Mouse (Mus musculus) heart, postnatal 4 days (tissue): ENCODE measurements around the gene Nsun5. TPM values are rescaled to one million over a fixed set of nuclear protein-coding genes. Genes with fewer than 3 reads are reported as not detected.
"Not testable (repeated sequence)": the region's sequence is repeated elsewhere in the genome, so short reads cannot be mapped to it uniquely, and the experiment has no call there.

Source experiments
- DNase-seq: peaks from one replicate; pipeline ENCODE4 v3.0.0; 2021
- total RNA-seq, 2 experiments: library from RNA; stranded (reverse); gene quantifications; 2 replicates each; pipeline ENCODE4 v1.2.3; 2021

Nsun5 gene
- total RNA-seq: 10 to 100 TPM; 14.5 to 15.1 TPM

DNA sequence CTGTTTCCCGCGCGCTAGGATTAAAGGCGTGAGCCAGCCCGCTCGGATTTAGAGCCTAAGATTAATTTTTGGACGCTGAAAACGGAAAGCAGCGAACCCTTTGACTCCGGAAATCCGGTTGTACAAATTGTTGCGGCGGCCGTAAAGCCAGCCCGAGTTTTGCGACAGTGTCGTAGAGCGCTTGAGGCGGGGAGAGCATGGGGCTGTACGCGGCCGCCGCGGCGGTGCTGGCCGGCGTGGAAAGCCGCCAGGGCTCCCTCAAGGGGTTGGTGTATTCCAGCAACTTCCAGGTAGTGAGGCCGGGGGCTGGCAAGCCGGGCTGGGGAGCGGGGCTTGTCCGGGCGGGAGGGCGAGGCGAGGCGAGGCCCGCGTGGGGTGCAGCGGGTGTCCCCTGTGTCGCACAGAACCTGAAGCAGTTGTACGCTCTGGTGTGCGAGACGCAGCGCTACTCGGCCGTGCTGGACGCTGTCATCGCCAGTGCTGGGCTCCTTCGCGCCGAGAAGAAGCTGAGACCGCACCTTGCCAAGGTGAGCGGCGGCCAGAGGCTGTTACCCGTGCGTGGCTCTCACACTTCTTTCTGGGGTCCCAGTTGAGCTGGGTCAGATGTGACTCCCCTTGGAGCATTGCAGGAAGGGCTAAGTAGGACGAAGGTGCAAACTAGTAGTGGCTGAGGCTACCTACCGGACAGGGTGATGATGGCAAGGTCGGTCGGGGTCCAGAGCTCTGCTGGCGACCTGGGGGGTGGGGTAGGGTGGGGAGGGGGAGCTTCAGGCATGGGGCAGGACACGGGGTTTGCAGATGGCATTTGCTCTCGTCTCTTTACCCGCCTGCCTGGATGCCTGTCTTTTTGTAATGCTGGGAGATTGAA is at the start of gene Nsun5:
Gene Nsun5, plus strand, starts transcription at position 167 of the 868 bp plus-strand sequence.
- DNase-seq: peak; percentile 98

DNA sequence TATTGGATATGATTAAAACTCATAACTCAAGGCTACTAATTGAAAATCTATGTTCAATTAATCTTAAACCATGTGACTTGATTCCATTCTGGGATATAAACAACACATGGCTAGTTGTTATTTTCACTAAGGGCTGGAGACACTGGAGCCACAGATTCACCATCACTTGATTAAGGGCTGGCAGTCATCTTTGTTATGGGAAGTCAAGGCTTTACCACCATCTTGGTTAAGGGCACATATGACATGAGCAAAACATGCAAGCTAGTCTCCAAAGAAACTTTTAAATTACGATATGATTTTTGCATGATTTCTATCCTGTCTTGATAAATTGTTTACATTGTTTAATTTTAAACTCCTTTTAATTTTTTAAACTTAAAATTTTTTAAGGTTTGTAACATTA is 47.6 kb upstream of the Nsun5 start:
- no peak for DNase-seq

DNA sequence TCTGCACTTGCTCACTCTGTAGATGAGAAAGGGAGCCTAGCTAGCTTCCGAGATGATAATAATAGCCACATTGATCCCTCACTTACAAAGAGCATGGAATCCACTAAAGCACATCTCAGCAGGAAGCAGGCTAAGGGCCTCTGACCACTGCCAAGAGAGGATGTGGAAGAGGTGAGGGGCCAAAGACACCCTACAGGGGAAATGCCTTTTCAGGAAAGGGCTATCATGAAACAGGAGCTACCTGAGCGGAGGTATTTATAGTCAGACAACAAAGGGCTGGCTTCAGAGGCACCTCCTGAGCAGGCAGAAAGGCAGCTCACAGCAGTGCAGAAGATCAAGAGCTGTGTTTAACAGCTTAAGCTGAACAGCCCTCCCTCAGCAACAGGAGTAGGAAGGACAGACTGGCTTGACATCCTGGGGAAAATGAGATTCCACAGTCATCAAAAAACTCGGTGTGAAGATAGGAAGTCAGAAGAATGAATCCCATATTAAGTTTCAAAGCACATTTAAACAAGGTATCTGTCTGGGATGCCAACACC is 43.6 kb upstream of the Nsun5 start:
- no peak for DNase-seq

DNA sequence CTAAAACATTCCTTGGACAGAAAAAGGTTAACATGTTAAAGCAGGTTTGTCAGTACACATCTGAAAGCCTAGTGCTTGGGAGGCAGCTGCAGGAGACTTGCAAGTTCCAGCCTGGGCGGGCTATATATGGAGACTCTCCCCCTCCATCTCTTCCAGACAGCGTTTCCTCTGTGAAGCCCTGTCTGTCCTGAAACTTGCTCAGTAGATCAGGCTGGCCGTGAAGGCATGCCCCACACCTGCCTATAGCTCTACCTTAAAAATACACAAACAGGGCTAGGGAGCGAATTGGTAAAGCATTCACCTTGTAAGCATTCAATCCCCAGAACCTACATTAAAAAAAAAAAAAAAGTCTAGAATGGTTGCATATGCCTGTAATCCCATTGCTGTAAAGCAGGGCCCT is 40.3 kb upstream of the Nsun5 start:
- no peak for DNase-seq

DNA sequence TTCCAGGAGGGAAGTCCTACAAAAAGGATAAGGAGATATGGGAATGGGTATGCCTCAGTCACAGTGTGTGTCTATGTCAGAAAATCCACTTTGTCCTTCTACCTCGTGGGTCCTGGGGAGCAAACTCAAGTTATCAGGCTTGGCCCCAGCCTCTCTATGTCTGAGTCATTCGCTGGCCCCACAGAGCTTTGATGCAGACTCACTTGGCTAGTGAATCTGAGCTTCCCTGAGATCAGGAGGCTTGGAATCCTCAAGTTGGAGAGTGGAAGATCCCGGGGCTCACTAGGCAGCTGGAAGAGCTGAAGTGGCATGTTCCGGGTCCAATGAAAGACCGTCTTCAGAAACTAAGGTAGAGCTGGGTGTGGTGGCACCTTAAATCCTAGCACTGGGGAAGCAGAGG is 39.6 kb upstream of the Nsun5 start:
- no peak for DNase-seq

DNA sequence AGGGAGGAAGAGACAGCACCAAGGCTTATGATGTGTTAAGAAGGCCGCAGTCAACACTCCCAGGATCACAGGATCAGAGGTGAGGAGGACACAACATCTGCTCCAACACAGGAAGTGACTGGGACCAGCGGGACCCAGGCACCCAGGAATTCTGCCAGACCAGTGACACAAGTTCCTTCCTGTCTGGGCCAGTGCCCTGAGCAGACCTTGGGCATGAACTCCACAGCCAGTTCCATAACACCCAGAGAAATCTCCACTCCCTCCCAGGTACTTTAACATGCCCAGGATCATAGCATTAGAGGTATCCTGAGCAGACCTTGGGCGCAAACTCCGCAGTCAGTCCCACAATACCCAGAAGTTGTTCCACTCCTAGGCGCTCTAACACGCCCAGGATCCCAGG is 38.6 kb upstream of the Nsun5 start:
- no peak for DNase-seq

DNA sequence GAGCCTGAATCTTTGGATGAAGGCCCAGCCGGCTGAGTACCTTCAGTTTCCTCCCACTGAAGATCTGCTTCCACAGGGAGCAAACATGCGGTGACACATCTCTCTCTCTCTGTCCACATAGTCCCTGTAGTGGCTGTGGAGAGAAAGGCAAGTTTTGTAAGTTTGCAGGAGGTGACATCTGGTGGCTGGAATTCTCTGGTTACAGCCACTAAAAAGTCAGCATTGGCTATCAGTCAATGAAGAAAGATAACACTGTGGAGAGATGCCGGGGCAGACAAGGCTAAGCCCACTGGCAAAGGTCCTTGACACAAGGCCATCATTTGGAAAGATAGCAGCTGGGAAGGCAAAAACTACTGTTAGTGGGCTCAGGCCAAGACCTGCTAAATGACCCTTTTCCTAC is 32.2 kb upstream of the Nsun5 start:
- DNase-seq: no peak

DNA sequence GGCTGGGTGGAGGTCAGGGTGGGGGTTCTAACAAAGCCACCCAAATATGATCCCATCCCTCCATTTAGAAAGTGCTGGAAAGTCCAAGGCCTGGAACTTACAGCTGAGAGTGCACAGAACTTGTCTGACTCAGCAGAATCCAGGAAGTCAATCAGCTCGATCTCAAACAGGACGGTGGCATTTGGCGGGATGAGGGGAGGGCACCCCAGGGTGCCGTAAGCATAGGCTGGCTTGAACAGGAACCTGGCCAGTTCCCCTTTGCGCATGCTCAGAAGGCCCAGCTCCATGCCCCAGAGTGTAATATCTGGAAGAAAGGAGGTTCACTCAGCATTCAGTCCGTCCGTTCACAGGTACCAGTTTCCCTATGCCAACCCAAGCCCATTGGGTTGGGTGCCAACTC is 23.8 kb upstream of the Nsun5 start:
- no peak for DNase-seq

DNA sequence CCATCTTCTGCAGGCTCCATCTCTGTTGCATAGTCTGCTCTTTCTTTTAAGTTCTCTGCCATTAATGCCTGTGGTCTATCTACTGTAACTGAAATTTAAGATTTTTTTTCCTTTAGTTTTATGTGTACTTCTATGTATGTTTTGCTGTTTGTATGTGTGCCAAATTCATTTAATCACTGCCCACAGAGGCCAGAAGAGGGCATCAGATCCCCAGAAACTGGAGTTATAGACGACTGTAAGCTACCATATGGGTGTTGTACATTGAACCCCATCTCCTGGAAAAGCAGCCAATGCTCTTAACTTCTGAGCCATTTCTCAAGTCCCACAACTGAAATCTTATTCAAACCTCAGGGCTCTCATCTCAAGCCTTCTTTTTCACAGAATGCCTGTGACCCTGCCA is 23.3 kb upstream of the Nsun5 start:
- DNase-seq: no peak

DNA sequence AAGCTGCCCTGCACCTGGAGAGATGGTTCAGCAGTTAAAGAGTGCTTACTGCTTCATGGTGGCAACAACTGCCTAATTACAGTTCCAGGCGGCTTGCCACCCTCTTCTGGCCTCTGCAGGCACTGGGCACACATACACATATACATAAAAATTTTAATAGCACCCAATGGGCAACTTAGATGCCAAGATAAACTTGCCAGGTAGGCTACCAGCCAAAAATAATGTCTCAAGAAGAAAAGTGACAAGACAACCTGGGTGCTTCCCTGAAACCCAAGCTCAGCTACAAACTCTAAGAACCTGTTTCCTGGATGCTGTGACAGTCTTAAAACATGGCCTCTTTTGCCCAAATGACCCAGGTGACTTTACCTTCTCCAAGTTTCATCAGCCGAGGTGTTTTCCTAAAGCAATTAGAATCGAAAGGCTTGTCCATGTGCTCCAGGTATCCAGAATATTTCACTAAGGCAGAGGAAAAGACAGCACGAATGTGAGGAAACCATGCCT is 22.2 kb upstream of the Nsun5 start:
- DNase-seq: no peak

DNA sequence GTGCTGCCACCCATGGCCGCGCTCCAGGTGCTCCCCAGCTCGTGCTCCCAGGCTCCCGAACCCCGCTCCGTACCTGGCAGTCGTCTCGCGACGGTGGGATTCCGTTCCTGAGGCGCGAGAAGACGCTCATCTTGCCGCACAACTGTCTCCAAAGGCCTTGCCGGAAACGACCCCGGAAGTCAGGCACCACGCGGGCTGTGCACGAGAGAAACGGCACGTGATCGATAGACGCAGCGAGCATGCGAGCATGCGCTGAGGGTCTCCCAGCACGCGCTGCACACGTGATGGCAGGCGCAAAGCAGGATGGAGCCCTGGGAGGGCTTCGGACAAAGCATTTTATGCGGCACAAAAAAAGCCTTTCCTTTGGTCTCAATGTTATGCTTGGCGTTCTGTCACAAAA is 19.9 kb upstream of the Nsun5 start, which contains the start of gene Fkbp6:
Gene Fkbp6, minus strand, starts transcription at position 183 of the 400 bp plus-strand sequence.
- no peak for DNase-seq

DNA sequence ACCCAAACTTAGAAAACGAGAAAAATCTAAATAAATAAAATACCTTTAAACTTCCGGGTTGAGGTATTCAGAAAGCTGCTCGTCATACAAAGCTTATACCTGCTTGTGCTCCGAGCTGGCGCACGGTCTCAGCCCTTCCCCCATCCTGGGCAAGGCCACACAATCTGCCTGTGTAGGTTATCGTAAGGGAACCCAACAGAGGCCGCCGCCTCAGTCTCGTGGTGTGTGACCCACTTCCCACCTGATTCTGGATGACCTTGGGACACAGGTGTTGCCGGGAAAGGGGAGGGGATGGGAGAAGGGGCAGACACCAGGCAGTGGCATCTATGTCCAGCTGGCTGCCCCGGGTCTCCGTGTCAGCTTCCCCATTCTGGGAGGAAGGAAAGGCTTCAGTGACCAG is 18.1 kb upstream of the Nsun5 start:
- no peak for DNase-seq

DNA sequence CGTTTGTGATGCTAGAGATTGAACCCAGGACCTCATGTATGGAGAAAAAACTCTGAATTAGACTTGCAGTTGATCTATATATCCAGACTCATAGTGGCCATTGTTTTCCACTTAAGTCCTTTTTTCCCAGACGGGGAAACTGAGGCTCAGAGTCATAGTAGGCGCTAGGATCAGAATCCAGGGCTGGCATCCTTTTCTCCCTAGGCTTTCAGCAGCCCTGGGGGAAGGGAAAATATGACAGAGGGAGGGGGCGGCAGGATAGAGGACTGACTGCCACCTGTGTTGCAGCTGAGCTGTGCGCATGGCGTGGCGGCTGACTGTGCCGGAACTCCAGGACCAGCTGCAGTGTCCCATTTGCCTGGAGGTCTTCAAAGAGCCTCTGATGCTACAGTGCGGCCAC is 16.8 kb upstream of the Nsun5 start, which contains the start of gene Trim50:
Gene Trim50, plus strand, starts transcription at position 301 of the 400 bp plus-strand sequence.
- no peak for DNase-seq

DNA sequence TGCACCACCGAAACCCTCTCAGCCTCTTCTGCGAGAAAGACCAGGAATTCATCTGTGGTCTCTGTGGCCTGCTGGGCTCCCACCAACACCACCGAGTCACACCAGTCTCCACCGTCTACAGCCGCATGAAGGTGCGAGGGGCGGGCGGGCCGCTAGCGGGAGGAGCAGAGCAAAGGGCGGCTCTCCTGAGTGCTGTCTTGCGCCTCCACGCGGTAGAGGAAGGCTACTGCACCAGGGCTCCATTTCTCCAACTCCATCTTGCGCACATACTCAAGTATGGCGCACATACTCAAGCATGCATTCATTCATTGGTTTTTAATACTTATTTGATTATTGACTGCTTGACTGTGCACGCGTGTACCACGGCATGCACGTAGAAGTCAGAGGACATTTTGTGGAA is 16.2 kb upstream of the Nsun5 start:
- DNase-seq: no peak

DNA sequence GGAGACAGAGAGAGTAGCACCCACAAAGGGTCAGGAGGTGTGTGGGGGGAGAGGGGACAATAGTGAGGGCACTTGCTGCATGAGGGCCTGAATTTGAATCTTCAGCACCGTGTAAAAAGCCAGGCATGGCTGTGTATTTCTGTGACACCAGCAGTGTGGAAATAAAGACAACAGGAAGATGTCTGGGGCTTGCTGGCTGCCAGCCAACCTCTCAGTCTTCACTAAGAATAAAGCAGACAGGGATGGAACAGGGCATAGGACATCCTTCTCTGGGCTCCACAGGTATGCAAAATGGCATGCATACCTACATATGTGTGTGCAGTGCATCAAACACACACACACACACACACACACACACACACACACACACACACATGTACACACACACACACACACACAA is 13.7 kb upstream of the Nsun5 start:
- no peak for DNase-seq

DNA sequence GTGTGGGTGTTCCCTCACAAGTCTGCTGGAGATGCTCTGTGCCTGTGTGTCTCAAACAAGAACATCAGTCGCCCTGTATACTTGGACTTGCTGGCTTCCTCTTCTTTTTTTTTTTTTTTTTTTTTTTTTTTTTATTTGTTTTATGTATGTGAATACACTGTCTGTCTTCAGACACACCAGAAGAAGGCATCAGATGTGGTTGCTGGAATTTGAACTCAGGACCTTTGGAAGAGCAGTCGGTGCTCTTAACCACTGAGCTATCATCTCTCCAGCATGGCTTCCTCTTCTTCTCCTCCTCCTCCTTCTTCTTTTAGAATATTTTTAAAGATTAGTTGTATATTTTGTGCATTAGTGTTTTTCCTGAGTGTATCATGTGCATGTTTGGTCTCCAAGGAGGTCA is 12.2 kb upstream of the Nsun5 start:
- DNase-seq: peak; percentile 54

DNA sequence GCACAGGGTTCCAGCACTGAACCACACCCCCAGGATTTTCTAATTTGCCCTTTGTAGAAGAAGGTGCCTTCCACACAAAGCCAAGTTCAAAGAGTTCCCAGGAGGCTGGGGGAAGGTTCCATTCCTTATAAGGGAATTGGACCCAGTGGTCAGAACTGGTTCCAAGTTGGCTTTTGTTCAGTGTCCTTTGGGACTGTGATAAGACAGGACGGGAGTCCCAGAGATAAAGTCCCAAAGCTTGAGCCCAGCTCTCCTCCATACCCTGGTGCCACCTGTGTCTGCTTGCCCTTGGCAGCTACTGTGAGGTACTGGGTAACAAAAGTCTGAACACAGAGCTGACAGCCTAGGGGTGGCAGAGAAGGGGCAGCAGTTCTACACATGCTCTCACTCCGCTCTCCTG is 10.0 kb upstream of the Nsun5 start:
- DNase-seq: peak; percentile 51

DNA sequence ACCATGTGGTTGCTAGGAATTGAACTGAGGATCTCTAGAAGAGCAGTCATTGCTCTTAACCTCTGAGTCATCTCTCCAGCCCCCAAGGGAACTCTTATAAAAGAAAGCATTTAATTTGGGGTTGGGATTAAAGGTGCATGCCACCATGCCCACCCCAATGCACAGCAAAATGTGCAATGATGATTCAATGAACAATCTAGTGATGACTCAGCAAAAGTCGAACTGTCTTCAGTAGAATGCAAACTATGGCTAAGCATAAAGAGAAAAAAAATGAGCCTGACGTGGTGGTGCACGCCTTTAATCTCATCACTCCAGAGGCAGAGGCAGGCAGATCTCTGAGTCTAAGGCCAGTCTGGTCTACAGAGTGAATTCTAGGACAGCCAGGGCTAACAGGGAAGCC is 7.2 kb upstream of the Nsun5 start:
- DNase-seq: no peak

DNA sequence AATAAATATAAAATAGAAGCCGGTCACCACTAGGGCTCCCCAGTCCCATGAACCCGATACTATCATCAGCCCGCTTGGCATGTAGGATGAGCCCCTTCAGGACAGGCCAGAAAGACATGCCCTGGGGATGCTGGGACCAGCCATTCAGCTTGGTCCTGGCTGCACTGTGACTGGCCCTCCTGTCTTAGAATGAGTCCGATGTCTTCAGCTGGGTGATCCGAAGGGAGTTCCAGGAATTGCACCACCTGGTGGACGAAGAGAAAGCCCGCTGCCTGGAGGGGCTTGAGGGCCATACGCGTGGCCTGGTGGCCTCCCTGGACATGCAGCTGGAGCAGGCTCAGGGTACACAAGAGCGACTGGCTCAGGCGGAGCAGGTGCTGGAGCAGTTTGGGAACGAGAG is 6.2 kb upstream of the Nsun5 start:
- DNase-seq: peak; percentile 63

DNA sequence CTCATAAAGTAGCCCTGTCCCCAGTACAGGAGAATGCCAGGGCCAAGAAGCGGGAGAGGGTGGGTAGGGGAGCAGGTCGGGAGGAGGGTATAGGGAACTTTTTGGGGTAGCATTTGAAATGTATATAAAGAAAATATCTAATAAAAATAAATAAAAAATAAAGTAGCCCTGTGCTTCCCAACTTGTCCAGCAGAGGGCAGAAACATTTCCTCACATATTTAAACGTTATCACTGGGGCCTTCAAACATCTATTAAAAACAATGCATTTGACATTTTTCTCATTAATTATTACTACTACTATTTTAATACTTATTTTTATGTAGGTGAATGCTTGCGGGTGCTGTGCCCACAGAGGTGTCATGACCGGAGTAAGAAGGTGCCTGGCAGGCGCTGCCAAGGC is 1.9 kb upstream of the Nsun5 start:
- no peak for DNase-seq

DNA sequence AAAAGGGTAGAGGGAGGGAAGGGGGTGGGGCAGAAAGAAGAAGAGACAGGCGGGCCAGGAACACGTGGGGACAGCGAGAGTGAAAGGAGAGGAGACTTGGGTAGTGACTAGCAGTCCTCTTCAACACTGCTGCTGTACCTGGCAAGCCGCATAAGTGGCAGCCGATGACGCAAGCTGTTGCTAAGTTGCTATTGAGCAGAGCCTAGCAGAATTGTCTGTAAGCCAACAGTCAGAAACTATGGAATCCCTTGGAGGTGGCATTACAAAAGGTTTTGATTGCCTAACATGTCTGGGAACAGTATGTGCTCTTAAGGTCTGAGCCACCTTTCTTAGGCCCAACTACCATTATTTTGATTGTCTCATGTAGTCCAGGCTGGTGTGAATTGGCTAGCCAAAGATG is 1.4 kb upstream of the Nsun5 start:
- no peak for DNase-seq

DNA sequence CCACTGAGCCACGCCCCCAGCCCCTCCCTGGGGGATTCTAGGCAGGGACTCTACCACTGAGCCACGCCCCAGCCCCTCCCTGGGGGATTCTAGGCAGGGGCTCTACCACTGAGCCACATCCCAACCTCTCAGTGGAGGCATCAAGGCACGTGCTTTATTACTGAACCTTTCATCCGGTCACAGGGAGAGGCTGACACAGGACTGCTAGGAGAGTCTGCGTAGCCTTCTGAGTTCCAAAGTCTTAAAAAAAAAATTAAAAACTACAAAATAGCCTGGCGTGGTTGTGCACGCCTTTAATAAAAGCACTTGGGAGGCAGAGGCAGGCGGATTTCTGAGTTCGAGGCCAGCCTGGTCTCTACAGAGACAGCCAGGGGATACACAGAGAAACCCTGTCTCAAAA is 557 bp upstream of the Nsun5 start:
- DNase-seq: not testable (repeated sequence)

DNA sequence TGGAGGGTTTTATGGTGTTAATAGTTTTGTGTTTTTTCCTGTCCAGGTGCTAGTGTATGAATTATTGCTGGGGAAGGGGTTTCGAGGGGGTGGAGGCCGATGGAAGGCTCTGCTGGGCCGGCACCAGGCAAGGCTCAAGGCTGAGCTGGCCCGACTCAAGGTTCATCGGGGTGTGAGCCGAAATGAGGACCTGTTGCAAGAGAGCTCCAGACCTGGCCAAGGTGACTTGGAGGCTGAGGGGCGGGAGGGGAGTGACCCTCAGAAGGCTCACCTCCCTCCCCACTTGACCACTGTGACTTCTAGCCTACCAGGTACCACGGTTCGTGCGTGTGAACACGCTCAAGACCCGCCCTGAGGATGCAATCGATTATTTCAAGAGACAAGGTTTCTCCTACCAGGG is 1.4 kb downstream of the Nsun5 start:
- no peak for DNase-seq

DNA sequence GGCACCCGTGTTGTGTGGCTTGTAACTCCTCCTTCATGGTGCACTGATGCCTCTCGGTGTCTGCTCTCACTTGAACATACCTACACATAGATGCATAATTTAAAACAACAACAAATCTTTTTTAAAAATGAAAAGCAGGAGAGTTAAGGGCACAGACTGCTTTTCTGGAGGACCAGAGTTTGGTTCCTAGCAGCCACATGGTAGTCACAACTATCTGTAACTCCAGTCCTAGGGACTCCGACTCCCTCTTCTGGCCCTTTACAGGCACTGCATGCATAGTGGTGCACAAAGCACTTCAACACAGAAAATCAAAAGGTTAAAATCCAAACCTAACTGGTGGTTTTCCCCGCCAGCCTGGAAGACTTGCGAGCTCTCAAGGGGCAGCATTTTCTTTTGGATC is 3.8 kb downstream of the Nsun5 start:
- DNase-seq: no peak
